Mouse (Mus musculus): ENCODE data around the gene Prune2. TPM values are rescaled to one million over a fixed set of nuclear protein-coding genes. Genes with fewer than 3 reads are reported as not detected.

Prune2 gene
- polyA plus RNA-seq, 1 experiment, result 0.22 TPM

DNA sequence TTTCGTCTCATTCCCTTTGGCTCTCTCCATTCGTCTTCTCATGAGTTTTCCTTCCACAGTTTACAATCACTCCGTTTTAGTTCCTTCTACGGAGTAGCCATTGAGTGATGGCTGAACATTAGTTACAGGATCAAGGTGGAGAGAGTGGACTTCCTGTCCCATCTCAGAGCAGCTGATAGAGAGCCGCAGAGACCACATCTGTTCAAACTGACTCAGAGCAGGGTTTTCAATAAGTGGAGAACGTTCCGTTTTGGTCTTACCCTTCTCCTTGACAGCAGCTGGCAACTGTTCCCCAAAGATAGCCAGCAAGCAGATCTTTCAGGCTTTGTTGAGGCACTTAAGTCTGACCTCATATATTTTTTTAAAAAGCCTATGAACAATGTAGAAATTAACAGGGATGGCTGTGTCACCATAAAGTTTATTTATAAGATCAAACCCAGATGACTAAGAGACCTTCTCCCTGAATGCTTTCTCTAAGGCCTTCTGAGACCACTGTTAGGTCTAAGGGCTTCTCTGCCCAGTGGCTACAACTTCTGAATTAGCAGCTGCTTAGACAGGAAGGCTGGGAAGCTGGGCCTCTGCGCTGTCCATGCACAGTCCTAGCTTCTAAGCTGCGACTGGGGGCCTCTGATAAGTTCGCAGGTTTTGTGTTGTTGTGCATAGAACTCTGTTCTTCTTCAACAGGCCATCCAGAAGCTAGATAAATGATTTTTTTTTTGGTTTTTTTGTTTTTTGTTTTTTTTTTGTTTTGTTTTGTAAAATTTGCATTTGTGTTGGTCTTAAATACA lies 58.6 kb downstream of the Prune2 start:
- Histone ChIP-seq H3K27ac (ENCODE audit: insufficient read depth, low read length) (no peak overlapping the region), H3K36me3 (ENCODE audit: control insufficient read depth, insufficient read depth, low read length) (no peaks in the 10 kb centered on the region), H3K4me3 (ENCODE audit: extremely low read depth, insufficient read depth, insufficient read length) (no peak overlapping the region), H3K4me1 (ENCODE audit: control insufficient read depth, insufficient read depth, insufficient read length) (no peaks in the 10 kb centered on the region), H3K27me3 (ENCODE audit: control insufficient read depth, insufficient read depth, low read length) (no peaks in the 10 kb centered on the region)
- no peak for DNase-seq (ENCODE audit: low read depth in 1 of 2, low spot score in 2 of 2)
- TF ChIP-seq CTCF (IDR thresholded peaks at IDR 0.05; ENCODE audit: extremely low read depth, insufficient read depth, insufficient read length, insufficient replicate concordance) (no peak), POLR2A (IDR thresholded peaks at IDR 0.05; ENCODE audit: low read depth, low read length) (no peak)
- 24% methylated on average over 10 of the region's 10 CpGs for WGBS

DNA sequence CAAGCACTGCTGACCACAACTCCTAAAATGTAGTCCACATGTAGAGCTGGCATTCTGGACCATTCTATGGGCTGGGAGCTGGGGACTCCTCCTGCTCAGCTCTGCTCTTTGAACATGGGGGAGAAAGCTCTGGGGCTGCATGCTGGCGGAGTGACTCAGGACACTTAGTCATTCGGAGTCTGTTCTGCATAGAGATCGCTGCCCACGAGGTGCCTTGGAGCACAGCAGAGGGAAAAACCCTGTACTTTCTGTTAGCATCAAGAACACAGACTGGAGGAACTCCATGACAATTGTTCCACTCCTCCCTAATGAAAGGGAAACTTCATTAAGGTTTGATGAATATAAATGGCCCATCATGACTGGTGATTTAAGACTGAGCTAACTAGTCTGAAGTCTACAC lies 68.8 kb downstream of the Prune2 start:
- no peak for DNase-seq (ENCODE audit: low read depth in 1 of 2, low spot score in 2 of 2)
- Histone ChIP-seq H3K4me3 (ENCODE audit: extremely low read depth, insufficient read depth, insufficient read length) (no peak overlapping the region), H3K27me3 (ENCODE audit: control insufficient read depth, insufficient read depth, low read length) (no peaks in the 10 kb centered on the region), H3K27ac (ENCODE audit: insufficient read depth, low read length) (no peak overlapping the region), H3K36me3 (ENCODE audit: control insufficient read depth, insufficient read depth, low read length) (no peaks in the 10 kb centered on the region), H3K4me1 (ENCODE audit: control insufficient read depth, insufficient read depth, insufficient read length) (no peaks in the 10 kb centered on the region)
- TF ChIP-seq CTCF (IDR thresholded peaks at IDR 0.05; ENCODE audit: extremely low read depth, insufficient read depth, insufficient read length, insufficient replicate concordance) (no peak), POLR2A (IDR thresholded peaks at IDR 0.05; ENCODE audit: low read depth, low read length) (no peak)
- 66% methylated on average over 4 of the region's 4 CpGs for WGBS

GRCm38 (mm10) chr19:17030276-17030675 lies 74.4 kb downstream of the Prune2 start:
- H3K36me3 ChIP-seq (ENCODE audit: control insufficient read depth, insufficient read depth, low read length), result no peaks in the 10 kb centered on the region
- H3K4me1 ChIP-seq (ENCODE audit: control insufficient read depth, insufficient read depth, insufficient read length), result no peaks in the 10 kb centered on the region
- WGBS, result 9% methylated on average over 3 of the region's 3 CpGs
- no peak overlapping the region for H3K4me3 ChIP-seq (ENCODE audit: extremely low read depth, insufficient read depth, insufficient read length)
- H3K27me3 ChIP-seq (ENCODE audit: control insufficient read depth, insufficient read depth, low read length), result no peaks in the 10 kb centered on the region
- TF ChIP-seq POLR2A (IDR thresholded peaks at IDR 0.05; ENCODE audit: low read depth, low read length) (no peak), CTCF (IDR thresholded peaks at IDR 0.05; ENCODE audit: extremely low read depth, insufficient read depth, insufficient read length, insufficient replicate concordance) (no peak)
- H3K27ac ChIP-seq (ENCODE audit: insufficient read depth, low read length), result no peak overlapping the region
- peak in 1 of 2 experiments; percentile 9 for DNase-seq (ENCODE audit: low read depth in 1 of 2, low spot score in 2 of 2)

DNA sequence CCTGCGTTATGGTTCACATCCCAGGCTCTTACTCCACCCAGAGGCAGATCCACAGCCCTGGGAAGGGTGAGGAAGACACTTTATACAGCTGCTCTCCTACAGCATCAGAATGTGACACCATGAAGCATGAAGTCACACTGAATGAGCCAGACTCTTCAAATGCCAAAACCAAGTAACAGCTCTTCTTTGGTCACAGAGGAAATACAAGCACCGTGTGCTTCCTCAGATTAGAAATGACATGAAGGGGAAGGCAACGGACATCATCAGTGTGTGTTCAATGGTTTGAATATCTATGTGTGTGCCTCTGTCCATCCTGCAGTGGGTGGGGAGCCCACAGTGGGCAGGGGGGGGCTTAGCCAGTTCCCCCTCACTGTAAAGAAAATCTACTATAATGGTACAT lies 76.4 kb downstream of the Prune2 start:
- 23% methylated on average over 3 of the region's 3 CpGs for WGBS
- no peak for DNase-seq (ENCODE audit: low read depth in 1 of 2, low spot score in 2 of 2)
- no peaks in the 10 kb centered on the region for H3K36me3 ChIP-seq (ENCODE audit: control insufficient read depth, insufficient read depth, low read length)
- TF ChIP-seq CTCF (IDR thresholded peaks at IDR 0.05; ENCODE audit: extremely low read depth, insufficient read depth, insufficient read length, insufficient replicate concordance), result no peak
- TF ChIP-seq POLR2A (IDR thresholded peaks at IDR 0.05; ENCODE audit: low read depth, low read length), result no peak
- H3K27ac ChIP-seq (ENCODE audit: insufficient read depth, low read length), result no peak overlapping the region
- H3K4me3 ChIP-seq (ENCODE audit: extremely low read depth, insufficient read depth, insufficient read length), result no peak overlapping the region
- H3K4me1 ChIP-seq (ENCODE audit: control insufficient read depth, insufficient read depth, insufficient read length), result no peaks in the 10 kb centered on the region
- H3K27me3 ChIP-seq (ENCODE audit: control insufficient read depth, insufficient read depth, low read length), result no peaks in the 10 kb centered on the region

DNA sequence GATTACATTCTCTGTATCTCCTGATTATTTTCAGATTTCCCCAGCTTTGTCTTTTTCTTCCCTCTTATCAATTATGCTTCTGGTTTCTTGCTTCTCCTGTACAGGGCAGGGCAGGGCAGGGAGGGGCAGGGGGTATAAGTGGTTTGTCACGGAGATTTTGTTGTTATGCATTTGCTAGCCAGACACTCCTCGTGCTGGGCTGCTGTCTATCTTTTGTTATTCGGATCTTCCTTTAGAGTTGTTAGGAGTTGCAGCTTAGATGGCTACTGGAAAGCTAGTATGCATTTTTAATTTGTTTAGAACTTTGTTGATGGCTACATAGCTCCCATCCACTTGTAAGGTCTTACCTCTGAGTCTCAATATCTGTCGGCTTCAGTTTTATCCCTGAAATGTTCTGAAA lies 91.0 kb downstream of the Prune2 start:
- no peak for DNase-seq (ENCODE audit: low read depth in 1 of 2, low spot score in 2 of 2)
- 88% methylated on average over 4 of the region's 4 CpGs for WGBS
- no peak overlapping the region for H3K27ac ChIP-seq (ENCODE audit: insufficient read depth, low read length)
- no peaks in the 10 kb centered on the region for H3K4me1 ChIP-seq (ENCODE audit: control insufficient read depth, insufficient read depth, insufficient read length)
- no peaks in the 10 kb centered on the region for H3K27me3 ChIP-seq (ENCODE audit: control insufficient read depth, insufficient read depth, low read length)
- TF ChIP-seq POLR2A (IDR thresholded peaks at IDR 0.05; ENCODE audit: low read depth, low read length), result no peak
- no peak for TF ChIP-seq CTCF (IDR thresholded peaks at IDR 0.05; ENCODE audit: extremely low read depth, insufficient read depth, insufficient read length, insufficient replicate concordance)
- no peaks in the 10 kb centered on the region for H3K36me3 ChIP-seq (ENCODE audit: control insufficient read depth, insufficient read depth, low read length)
- no peak overlapping the region for H3K4me3 ChIP-seq (ENCODE audit: extremely low read depth, insufficient read depth, insufficient read length)

GRCm38 (mm10) chr19:17055892-17056291 lies 100.0 kb downstream of the Prune2 start:
- 89% methylated on average over 3 of the region's 3 CpGs for WGBS
- H3K36me3 ChIP-seq (ENCODE audit: control insufficient read depth, insufficient read depth, low read length), result no peaks in the 10 kb centered on the region
- DNase-seq (ENCODE audit: low read depth in 1 of 2, low spot score in 2 of 2), result no peak
- no peak overlapping the region for H3K27ac ChIP-seq (ENCODE audit: insufficient read depth, low read length)
- no peaks in the 10 kb centered on the region for H3K4me1 ChIP-seq (ENCODE audit: control insufficient read depth, insufficient read depth, insufficient read length)
- H3K4me3 ChIP-seq (ENCODE audit: extremely low read depth, insufficient read depth, insufficient read length), result no peak overlapping the region
- H3K27me3 ChIP-seq (ENCODE audit: control insufficient read depth, insufficient read depth, low read length), result no peaks in the 10 kb centered on the region
- TF ChIP-seq CTCF (IDR thresholded peaks at IDR 0.05; ENCODE audit: extremely low read depth, insufficient read depth, insufficient read length, insufficient replicate concordance), result no peak
- no peak for TF ChIP-seq POLR2A (IDR thresholded peaks at IDR 0.05; ENCODE audit: low read depth, low read length)

DNA sequence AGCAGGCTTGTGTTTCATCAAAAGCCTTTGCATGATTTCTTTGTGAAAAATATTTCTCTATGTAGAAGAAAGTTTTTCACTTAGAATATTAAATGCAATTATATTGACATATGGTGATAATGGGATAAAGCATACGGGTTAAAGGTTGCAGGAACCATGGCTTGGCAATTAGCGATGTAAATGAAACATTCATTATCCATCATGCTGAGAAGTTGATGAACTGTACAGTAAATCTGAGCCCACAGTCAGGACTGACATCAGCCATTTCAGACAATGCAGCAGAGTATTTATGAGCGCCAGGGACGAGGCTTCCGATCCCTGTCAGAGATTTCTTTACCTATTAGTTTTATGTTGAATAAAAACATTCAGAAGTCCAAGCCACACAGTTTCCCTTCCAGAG lies 104.2 kb downstream of the Prune2 start:
- WGBS, result 62% methylated on average over 5 of the region's 5 CpGs
- TF ChIP-seq CTCF (IDR thresholded peaks at IDR 0.05; ENCODE audit: extremely low read depth, insufficient read depth, insufficient read length, insufficient replicate concordance) (no peak), POLR2A (IDR thresholded peaks at IDR 0.05; ENCODE audit: low read depth, low read length) (no peak)
- H3K27me3 ChIP-seq (ENCODE audit: control insufficient read depth, insufficient read depth, low read length), result no peaks in the 10 kb centered on the region

More for the DNA sequence above, 104.2 kb downstream of the Prune2 start:
- Histone ChIP-seq H3K27ac (ENCODE audit: insufficient read depth, low read length) (no peak overlapping the region), H3K4me3 (ENCODE audit: extremely low read depth, insufficient read depth, insufficient read length) (no peak overlapping the region), H3K36me3 (ENCODE audit: control insufficient read depth, insufficient read depth, low read length) (no peaks in the 10 kb centered on the region), H3K4me1 (ENCODE audit: control insufficient read depth, insufficient read depth, insufficient read length) (no peaks in the 10 kb centered on the region)
- DNase-seq (ENCODE audit: low read depth in 1 of 2, low spot score in 2 of 2), result no peak

All from spleen, adult 2 months (tissue).